Mouse (Mus musculus): ENCODE measurements around the gene Tasp1. TPM values are rescaled to one million over a fixed set of nuclear protein-coding genes. Genes with fewer than 3 reads are reported as not detected.
"Not testable (repeated sequence)": the region's sequence is repeated elsewhere in the genome, so short reads cannot be mapped to it uniquely, and the experiment has no call there.

The Tasp1 gene
- polyA plus RNA-seq, 1 experiment = 3.3 TPM

DNA sequence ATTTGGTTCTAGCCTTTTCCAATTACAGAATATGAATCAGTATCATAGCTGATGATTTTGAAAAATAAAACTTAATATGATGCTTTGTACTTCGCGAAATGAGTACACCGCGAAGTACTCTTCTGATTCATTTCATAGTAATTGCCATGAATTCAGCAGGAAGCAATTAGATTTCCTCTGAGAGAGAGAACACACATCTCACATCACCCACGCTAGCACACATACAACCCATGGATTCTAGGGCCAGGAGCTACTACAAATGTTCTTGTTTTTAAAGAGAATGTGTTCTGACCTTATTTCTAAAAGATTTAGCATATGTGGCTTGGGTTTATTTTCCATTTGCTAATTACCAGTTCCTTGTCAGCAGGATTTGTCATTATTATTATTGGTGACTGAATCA is 26.8 kb upstream of the Tasp1 start:
- 86% methylated on average over 5 of the region's 5 CpGs for WGBS
- TF ChIP-seq POLR2A (IDR thresholded peaks at IDR 0.05; ENCODE audit: borderline replicate concordance, extremely low read depth, low read depth, low read length) = no peak
- no peak for TF ChIP-seq CTCF (IDR thresholded peaks at IDR 0.05; ENCODE audit: insufficient read depth, low read length)
- H3K4me3 ChIP-seq (replicated peaks; ENCODE audit: extremely low read depth, low read depth, low read length) = no peak overlapping the region
- H3K4me1 ChIP-seq (ENCODE audit: control insufficient read depth, insufficient read depth, low read length) = no peaks in the 10 kb centered on the region
- DNase-seq = no peak

- 88% methylated on average over 7 of the region's 7 CpGs for WGBS
- Histone ChIP-seq H3K4me3 (replicated peaks; ENCODE audit: extremely low read depth, low read depth, low read length) (no peak overlapping the region), H3K4me1 (ENCODE audit: control insufficient read depth, insufficient read depth, low read length) (no peaks in the 10 kb centered on the region)
- no peak for DNase-seq
- TF ChIP-seq POLR2A (IDR thresholded peaks at IDR 0.05; ENCODE audit: borderline replicate concordance, extremely low read depth, low read depth, low read length) (no peak), CTCF (IDR thresholded peaks at IDR 0.05; ENCODE audit: insufficient read depth, low read length) (no peak)
Observed at GRCm38 (mm10) chr2:140084245-140084644, 17.6 kb upstream of the Tasp1 start.

GRCm38 (mm10) chr2:140080747-140081577 is 14.4 kb upstream of the Tasp1 start:
- no peak for TF ChIP-seq POLR2A (IDR thresholded peaks at IDR 0.05; ENCODE audit: borderline replicate concordance, extremely low read depth, low read depth, low read length)
- TF ChIP-seq CTCF (IDR thresholded peaks at IDR 0.05; ENCODE audit: insufficient read depth, low read length) = no peak
- 80% methylated on average over 11 of the region's 11 CpGs for WGBS
- DNase-seq = no peak
- Histone ChIP-seq H3K4me3 (replicated peaks; ENCODE audit: extremely low read depth, low read depth, low read length) (no peak overlapping the region), H3K4me1 (ENCODE audit: control insufficient read depth, insufficient read depth, low read length) (no peaks in the 10 kb centered on the region)

- not testable (repeated sequence) for DNase-seq; H3K4me3 ChIP-seq (replicated peaks; ENCODE audit: extremely low read depth, low read depth, low read length); H3K4me1 ChIP-seq (ENCODE audit: control insufficient read depth, insufficient read depth, low read length)
Observed at GRCm38 (mm10) chr2:140079284-140079683, 12.7 kb upstream of the Tasp1 start.

- WGBS = 52% methylated on average over 6 of the region's 6 CpGs
- H3K4me3 ChIP-seq (replicated peaks; ENCODE audit: extremely low read depth, low read depth, low read length) = no peak overlapping the region
- TF ChIP-seq CTCF (IDR thresholded peaks at IDR 0.05; ENCODE audit: insufficient read depth, low read length) (no peak), POLR2A (IDR thresholded peaks at IDR 0.05; ENCODE audit: borderline replicate concordance, extremely low read depth, low read depth, low read length) (no peak)
- H3K4me1 ChIP-seq (ENCODE audit: control insufficient read depth, insufficient read depth, low read length) = no peaks in the 10 kb centered on the region
- DNase-seq = no peak
Observed at GRCm38 (mm10) chr2:140078600-140079280, 12.1 kb upstream of the Tasp1 start.

GRCm38 (mm10) chr2:140077476-140077875 is 10.9 kb upstream of the Tasp1 start:
- no peak overlapping the region for H3K4me3 ChIP-seq (replicated peaks; ENCODE audit: extremely low read depth, low read depth, low read length)
- no peak for DNase-seq
- TF ChIP-seq CTCF (IDR thresholded peaks at IDR 0.05; ENCODE audit: insufficient read depth, low read length) (no peak), POLR2A (IDR thresholded peaks at IDR 0.05; ENCODE audit: borderline replicate concordance, extremely low read depth, low read depth, low read length) (no peak)
- no peaks in the 10 kb centered on the region for H3K4me1 ChIP-seq (ENCODE audit: control insufficient read depth, insufficient read depth, low read length)
- 27% methylated on average over 1 of the region's 1 CpGs for WGBS

GRCm38 (mm10) chr2:140075150-140075549 is 8.5 kb upstream of the Tasp1 start:
- H3K4me3 ChIP-seq (replicated peaks; ENCODE audit: extremely low read depth, low read depth, low read length) = no peak overlapping the region
- WGBS = 53% methylated on average over 3 of the region's 3 CpGs
- H3K4me1 ChIP-seq (ENCODE audit: control insufficient read depth, insufficient read depth, low read length) = no peaks in the 10 kb centered on the region
- no peak for DNase-seq
- TF ChIP-seq POLR2A (IDR thresholded peaks at IDR 0.05; ENCODE audit: borderline replicate concordance, extremely low read depth, low read depth, low read length) (no peak), CTCF (IDR thresholded peaks at IDR 0.05; ENCODE audit: insufficient read depth, low read length) (no peak)

DNA sequence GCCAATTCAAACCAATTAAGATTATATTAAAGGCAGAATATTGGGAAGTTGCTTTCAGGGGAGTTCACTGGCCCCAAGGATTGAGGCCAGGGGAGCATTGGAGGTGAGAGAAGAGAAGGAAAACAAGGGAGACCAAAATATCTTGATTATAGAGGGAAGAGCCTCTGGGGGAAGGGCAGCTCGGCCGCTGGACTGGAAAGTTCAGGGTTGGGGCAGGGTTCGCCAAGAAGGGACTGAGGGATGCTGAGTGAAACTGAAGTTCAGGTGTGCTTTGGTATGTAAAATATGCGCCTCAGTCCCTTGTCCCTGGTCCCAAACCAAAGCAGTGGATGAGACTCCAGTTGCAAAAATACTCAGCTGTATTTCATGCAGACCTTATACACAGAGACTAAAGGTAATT is 911 bp upstream of the Tasp1 start:
- no peak for DNase-seq
- no peak overlapping the region for H3K4me3 ChIP-seq (replicated peaks; ENCODE audit: extremely low read depth, low read depth, low read length)
- TF ChIP-seq CTCF (IDR thresholded peaks at IDR 0.05; ENCODE audit: insufficient read depth, low read length) (no peak), POLR2A (IDR thresholded peaks at IDR 0.05; ENCODE audit: borderline replicate concordance, extremely low read depth, low read depth, low read length) (no peak)
- H3K4me1 ChIP-seq (ENCODE audit: control insufficient read depth, insufficient read depth, low read length) = no peaks in the 10 kb centered on the region
- WGBS = 63% methylated on average over 4 of the region's 4 CpGs

GRCm38 (mm10) chr2:140065676-140066075 is 929 bp downstream of the Tasp1 start:
- Histone ChIP-seq H3K4me3 (replicated peaks; ENCODE audit: extremely low read depth, low read depth, low read length) (no peak overlapping the region), H3K4me1 (ENCODE audit: control insufficient read depth, insufficient read depth, low read length) (no peaks in the 10 kb centered on the region)
- TF ChIP-seq CTCF (IDR thresholded peaks at IDR 0.05; ENCODE audit: insufficient read depth, low read length) = no peak
- TF ChIP-seq POLR2A (IDR thresholded peaks at IDR 0.05; ENCODE audit: borderline replicate concordance, extremely low read depth, low read depth, low read length) = no peak
- 78% methylated on average over 8 of the region's 8 CpGs for WGBS
- DNase-seq = no peak

GRCm38 (mm10) chr2:140061481-140061880 is 5.1 kb downstream of the Tasp1 start:
- TF ChIP-seq CTCF (IDR thresholded peaks at IDR 0.05; ENCODE audit: insufficient read depth, low read length) = no peak
- TF ChIP-seq POLR2A (IDR thresholded peaks at IDR 0.05; ENCODE audit: borderline replicate concordance, extremely low read depth, low read depth, low read length) = no peak
- H3K4me1 ChIP-seq (ENCODE audit: control insufficient read depth, insufficient read depth, low read length) = no peaks in the 10 kb centered on the region
- WGBS = 54% methylated on average over 3 of the region's 3 CpGs
- DNase-seq = no peak
- no peak overlapping the region for H3K4me3 ChIP-seq (replicated peaks; ENCODE audit: extremely low read depth, low read depth, low read length)
